Mouse (Mus musculus) intestine, postnatal 0 days (tissue): ENCODE measurements around the gene Nudt3. TPM values are rescaled to one million over a fixed set of nuclear protein-coding genes. Genes with fewer than 3 reads are reported as not detected.

Source experiments
- ATAC-seq: fragments of 200-750 bp; cut with Nextera tagmentation; 2 replicates; pipeline ENCODE4 v1.8.0; 2017; ENCODE audit warnings: mild to moderate bottlenecking, moderate TSS enrichment, moderate library complexity
- H3K27ac ChIP-seq: fragments of 300-500 bp; sonication (generic); 2 replicates; pipeline ENCODE4 v1.5.1; 2014; ENCODE audit warnings: mild to moderate bottlenecking, low read depth, low read length, moderate library complexity
- H3K27me3 ChIP-seq: fragments of 300-500 bp; sonication (generic); replicated peaks from 2 replicates; pipeline ENCODE4 v1.6.1; 2014; ENCODE audit warnings: low read length, mixed read lengths; ENCODE audit not compliant: control insufficient read depth, insufficient read depth
- H3K36me3 ChIP-seq: fragments of 300-500 bp; sonication (generic); 2 replicates; pipeline ENCODE4 v1.6.1; 2014; ENCODE audit warnings: mild to moderate bottlenecking, moderate library complexity; ENCODE audit not compliant: control insufficient read depth, insufficient read depth
- H3K4me1 ChIP-seq: fragments of 300-500 bp; sonication (generic); replicated peaks from 2 replicates; pipeline ENCODE4 v1.6.1; 2014; ENCODE audit warnings: antibody characterized with exemption, low read length, mixed read lengths; ENCODE audit not compliant: control insufficient read depth, insufficient read depth
- H3K4me2 ChIP-seq: fragments of 300-500 bp; sonication (generic); replicated peaks from 2 replicates; pipeline ENCODE4 v1.6.1; 2014; ENCODE audit warnings: low read depth, mild to moderate bottlenecking, moderate library complexity
- H3K4me3 ChIP-seq: fragments of 300-500 bp; sonication (generic); 2 replicates; pipeline ENCODE4 v1.5.1; 2014; ENCODE audit warnings: low read depth, low read length
- H3K9ac ChIP-seq: fragments of 300-500 bp; sonication (generic); 2 replicates; pipeline ENCODE4 v1.6.1; 2014; ENCODE audit warnings: mild to moderate bottlenecking, low read depth, low read length
- H3K9me3 ChIP-seq: fragments of 300-500 bp; sonication (generic); 2 replicates; pipeline ENCODE4 v1.6.1; 2016; ENCODE audit warnings: mixed run types; ENCODE audit not compliant: control insufficient read depth
- CTCF ChIP-seq: sonication (generic); IDR thresholded peaks from 2 replicates; pipeline ENCODE4 v1.5.1; 2016; ENCODE audit warnings: low read depth, mild to moderate bottlenecking, control low read depth, antibody characterized with exemption, moderate library complexity
- WGBS: fragments of 180-500 bp; shearing (Covaris S2); extraction: QIAGEN DNeasy Blood & Tissue Kit; methylation state at CpG from one replicate; pipeline ENCODE4 v1.1.7; 2014; 5-methylcytosine and 5-hydroxymethylcytosine counted together
- polyA plus RNA-seq: library from polyadenylated mRNA; unstranded; fragments of >200 nt; fragmentation: Nextera tagmentation; extraction: Ambion mirVana; gene quantifications from 2 replicates; pipeline ENCODE4 v1.2.1, GENCODE M21; 2015

Gene Nudt3
- polyA plus RNA-seq, 1 experiment from 2014 or later: 43.3 TPM

GRCm38 (mm10) chr17:27575116-27575776 lies 48.0 kb downstream of the Nudt3 start:
- no peak overlapping the region for H3K4me3 ChIP-seq
- no peak overlapping the region for H3K9ac ChIP-seq
- no peaks in the 10 kb centered on the region for H3K9me3 ChIP-seq
- H3K4me1 ChIP-seq: no peaks in the 10 kb centered on the region
- WGBS: 50% methylated on average over 10 of the region's 10 CpGs
- peaks cover 6% of the 10 kb centered on the region; the same call in 1 of the 2 replicates for H3K36me3 ChIP-seq
- no peak for TF ChIP-seq CTCF
- H3K27me3 ChIP-seq: no peaks in the 10 kb centered on the region
- no peak for ATAC-seq
- no peak overlapping the region for H3K27ac ChIP-seq
- H3K4me2 ChIP-seq: no peak overlapping the region

- peaks cover 2% of the 10 kb centered on the region; the same call in 1 of the 2 replicates for H3K36me3 ChIP-seq
- no peak for ATAC-seq
- 88% methylated on average over 16 of the region's 16 CpGs for WGBS
- no peak overlapping the region for H3K4me2 ChIP-seq
- H3K4me3 ChIP-seq: no peak overlapping the region
- no peak overlapping the region for H3K27ac ChIP-seq
- no peak overlapping the region for H3K9ac ChIP-seq
- H3K9me3 ChIP-seq: no peaks in the 10 kb centered on the region
- no peaks in the 10 kb centered on the region for H3K27me3 ChIP-seq
- TF ChIP-seq CTCF: no peak
- H3K4me1 ChIP-seq: no peaks in the 10 kb centered on the region
Observed at GRCm38 (mm10) chr17:27574470-27575115, 48.7 kb downstream of the Nudt3 start.

- no peaks in the 10 kb centered on the region for H3K4me1 ChIP-seq
- H3K4me2 ChIP-seq: no peak overlapping the region
- TF ChIP-seq CTCF: no peak
- H3K9me3 ChIP-seq: no peaks in the 10 kb centered on the region
- no peak overlapping the region for H3K4me3 ChIP-seq
- H3K36me3 ChIP-seq: no peaks in the 10 kb centered on the region; the same call in 1 of the 2 replicates
- H3K27ac ChIP-seq: no peak overlapping the region
- ATAC-seq: no peak
- 88% methylated on average over 10 of the region's 10 CpGs for WGBS
- no peak overlapping the region for H3K9ac ChIP-seq
- H3K27me3 ChIP-seq: no peaks in the 10 kb centered on the region
Observed at GRCm38 (mm10) chr17:27573772-27574320, 49.4 kb downstream of the Nudt3 start.

- H3K4me1 ChIP-seq: no peaks in the 10 kb centered on the region
- H3K4me3 ChIP-seq: no peak overlapping the region
- H3K4me2 ChIP-seq: no peak overlapping the region
- ATAC-seq: no peak
- no peak overlapping the region for H3K9ac ChIP-seq
- no peaks in the 10 kb centered on the region for H3K9me3 ChIP-seq
- H3K27ac ChIP-seq: no peak overlapping the region
- 76% methylated on average over 8 of the region's 8 CpGs for WGBS
- TF ChIP-seq CTCF: no peak
- H3K27me3 ChIP-seq: no peaks in the 10 kb centered on the region
- no peaks in the 10 kb centered on the region for H3K36me3 ChIP-seq
Observed at GRCm38 (mm10) chr17:27571315-27571714, 52.0 kb downstream of the Nudt3 start.

GRCm38 (mm10) chr17:27568228-27568627 lies 55.1 kb downstream of the Nudt3 start:
- WGBS: 88% methylated on average over 5 of the region's 5 CpGs
- Histone ChIP-seq H3K27ac (no peak overlapping the region), H3K27me3 (no peaks in the 10 kb centered on the region), H3K4me3 (no peak overlapping the region), H3K9ac (no peak overlapping the region), H3K9me3 (no peaks in the 10 kb centered on the region), H3K4me2 (no peak overlapping the region), H3K4me1 (no peaks in the 10 kb centered on the region), H3K36me3 (no peaks in the 10 kb centered on the region)
- ATAC-seq: no peak
- no peak for TF ChIP-seq CTCF

- Histone ChIP-seq H3K4me1 (no peaks in the 10 kb centered on the region; the same call in 1 of the 2 replicates), H3K27ac (no peak overlapping the region), H3K9ac (peak overlapping the region; percentile 51), H3K9me3 (no peaks in the 10 kb centered on the region), H3K27me3 (no peaks in the 10 kb centered on the region), H3K36me3 (no peaks in the 10 kb centered on the region; the same call in 1 of the 2 replicates), H3K4me3 (peak overlapping the region; percentile 65), H3K4me2 (peak overlapping the region; percentile 83)
- ATAC-seq: no peak
- under 1% methylated on average over 13 of the region's 13 CpGs for WGBS
- TF ChIP-seq CTCF: no peak
Observed at GRCm38 (mm10) chr17:27565942-27566267, 57.4 kb downstream of the Nudt3 start.
